Mouse (Mus musculus): ENCODE measurements around the gene Apc2. TPM values are rescaled to one million over a fixed set of nuclear protein-coding genes. Genes with fewer than 3 reads are reported as not detected.
A peak's percentile ranks its signal among the peaks of the same experiment; 100 is the strongest.

Apc2 gene
- polyA plus RNA-seq, 1 experiment from 2014 or later: 1.4 TPM

- no peak overlapping the region for H3K27ac ChIP-seq (replicated peaks in 1 of 2; ENCODE audit: control insufficient read depth in 1 of 2, insufficient read depth in 1 of 2, low read depth in 2 of 2, low read length in 2 of 2)
- no peaks in the 10 kb centered on the region for H3K9me3 ChIP-seq (ENCODE audit: control insufficient read depth, low read length)
- peaks cover 61% of the 10 kb centered on the region for H3K36me3 ChIP-seq (ENCODE audit: control insufficient read depth, insufficient read depth, low read length)
- no peak overlapping the region for H3K4me3 ChIP-seq (ENCODE audit: control insufficient read depth in 1 of 2, insufficient read depth in 1 of 2, low read depth in 1 of 2, low read length in 2 of 2)
- H3K4me2 ChIP-seq (ENCODE audit: low read length): no peak overlapping the region
- WGBS: 61% methylated on average over 8 of the region's 8 CpGs
- no peak for ATAC-seq (ENCODE audit: insufficient number of reproducible peaks, insufficient read depth, low FRiP score, low read depth)
- H3K4me1 ChIP-seq (ENCODE audit: control insufficient read depth in 2 of 2, insufficient read depth in 2 of 2, low read length in 2 of 2): peaks cover 3 to 6% of the 10 kb centered on the region in 2 experiments; a peak in 2 of 4 replicates
- no peaks in the 10 kb centered on the region for H3K27me3 ChIP-seq (ENCODE audit: control insufficient read depth, insufficient read depth, low read length)
- no peak overlapping the region for H3K9ac ChIP-seq (ENCODE audit: low read length)
These were observed 7.1 kb upstream of the Apc2 start for GRCm38 (mm10) chr10:80288657-80289056.

- peak within 1 kb of the TSS; percentile 61 to 85 for H3K27ac ChIP-seq (replicated peaks in 1 of 2; ENCODE audit: control insufficient read depth in 1 of 2, insufficient read depth in 1 of 2, low read depth in 2 of 2, low read length in 2 of 2)
- H3K9me3 ChIP-seq (ENCODE audit: control insufficient read depth, low read length): no peaks in the 10 kb centered on the region
- H3K36me3 ChIP-seq (ENCODE audit: control insufficient read depth, insufficient read depth, low read length): peaks cover 37% of the 10 kb centered on the region
- WGBS: under 1% methylated on average over 72 of the region's 72 CpGs
- peak within 1 kb of the TSS; percentile 62 to 94 for H3K4me3 ChIP-seq (ENCODE audit: control insufficient read depth in 1 of 2, insufficient read depth in 1 of 2, low read depth in 1 of 2, low read length in 2 of 2)
- ATAC-seq (ENCODE audit: insufficient number of reproducible peaks, insufficient read depth, low FRiP score, low read depth): peak; percentile 83
- peaks cover 11% of the 10 kb centered on the region for H3K27me3 ChIP-seq (ENCODE audit: control insufficient read depth, insufficient read depth, low read length)
- peaks cover 14 to 26% of the 10 kb centered on the region in 2 experiments; a peak in 2 of 4 replicates for H3K4me1 ChIP-seq (ENCODE audit: control insufficient read depth in 2 of 2, insufficient read depth in 2 of 2, low read length in 2 of 2)
- H3K4me2 ChIP-seq (ENCODE audit: low read length): peak within 1 kb of the TSS; percentile 98
- peak within 1 kb of the TSS; percentile 99 for H3K9ac ChIP-seq (ENCODE audit: low read length)
These were observed 3.3 kb upstream of the Apc2 start, which contains the start of gene Rps15 for GRCm38 (mm10) chr10:80292251-80293146. Gene Rps15 (plus strand): TSS chr10:80292453.

DNA sequence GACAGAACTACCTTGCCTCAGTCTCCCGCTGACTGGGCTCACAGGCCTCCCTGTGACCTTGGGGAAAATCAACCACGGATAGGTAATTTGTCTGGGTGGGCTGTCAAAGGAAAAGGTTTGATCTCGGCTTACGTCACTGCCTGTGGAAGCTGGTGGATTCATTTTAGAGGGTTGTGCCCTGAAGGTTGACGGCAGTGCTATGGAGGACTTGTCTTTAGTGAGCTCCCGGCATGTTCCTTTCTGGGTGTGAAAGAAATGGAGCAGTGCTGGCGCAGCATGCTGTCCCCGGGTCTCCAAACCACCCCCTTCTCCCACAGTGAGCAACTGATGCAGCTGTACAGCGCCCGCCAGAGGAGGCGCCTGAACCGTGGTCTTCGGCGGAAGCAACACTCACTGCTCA is 2.5 kb upstream of the Apc2 start:
- no peaks in the 10 kb centered on the region for H3K9me3 ChIP-seq (ENCODE audit: control insufficient read depth, low read length)
- H3K27me3 ChIP-seq (ENCODE audit: control insufficient read depth, insufficient read depth, low read length): peaks cover 19% of the 10 kb centered on the region
- H3K9ac ChIP-seq (ENCODE audit: low read length): peak overlapping the region; percentile 99
- ATAC-seq (ENCODE audit: insufficient number of reproducible peaks, insufficient read depth, low FRiP score, low read depth): no peak
- peaks cover 14 to 26% of the 10 kb centered on the region in 2 experiments; a peak in 2 of 4 replicates for H3K4me1 ChIP-seq (ENCODE audit: control insufficient read depth in 2 of 2, insufficient read depth in 2 of 2, low read length in 2 of 2)
- peak overlapping the region; percentile 98 for H3K4me2 ChIP-seq (ENCODE audit: low read length)
- WGBS: 29% methylated on average over 14 of the region's 14 CpGs
- peak overlapping the region; percentile 62 to 94 for H3K4me3 ChIP-seq (ENCODE audit: control insufficient read depth in 1 of 2, insufficient read depth in 1 of 2, low read depth in 1 of 2, low read length in 2 of 2)
- H3K27ac ChIP-seq (replicated peaks in 1 of 2; ENCODE audit: control insufficient read depth in 1 of 2, insufficient read depth in 1 of 2, low read depth in 2 of 2, low read length in 2 of 2): peak overlapping the region in 1 of 2 experiments; percentile 85; a peak in 1 of 4 replicates
- peaks cover 30% of the 10 kb centered on the region for H3K36me3 ChIP-seq (ENCODE audit: control insufficient read depth, insufficient read depth, low read length)

- Histone ChIP-seq H3K4me2 (ENCODE audit: low read length) (no peak overlapping the region), H3K4me1 (ENCODE audit: control insufficient read depth in 2 of 2, insufficient read depth in 2 of 2, low read length in 2 of 2) (peaks cover 14 to 26% of the 10 kb centered on the region in 2 experiments; a peak in 2 of 4 replicates), H3K4me3 (ENCODE audit: control insufficient read depth in 1 of 2, insufficient read depth in 1 of 2, low read depth in 1 of 2, low read length in 2 of 2) (no peak overlapping the region)
These were observed 1.5 kb upstream of the Apc2 start for GRCm38 (mm10) chr10:80294311-80294710.

DNA sequence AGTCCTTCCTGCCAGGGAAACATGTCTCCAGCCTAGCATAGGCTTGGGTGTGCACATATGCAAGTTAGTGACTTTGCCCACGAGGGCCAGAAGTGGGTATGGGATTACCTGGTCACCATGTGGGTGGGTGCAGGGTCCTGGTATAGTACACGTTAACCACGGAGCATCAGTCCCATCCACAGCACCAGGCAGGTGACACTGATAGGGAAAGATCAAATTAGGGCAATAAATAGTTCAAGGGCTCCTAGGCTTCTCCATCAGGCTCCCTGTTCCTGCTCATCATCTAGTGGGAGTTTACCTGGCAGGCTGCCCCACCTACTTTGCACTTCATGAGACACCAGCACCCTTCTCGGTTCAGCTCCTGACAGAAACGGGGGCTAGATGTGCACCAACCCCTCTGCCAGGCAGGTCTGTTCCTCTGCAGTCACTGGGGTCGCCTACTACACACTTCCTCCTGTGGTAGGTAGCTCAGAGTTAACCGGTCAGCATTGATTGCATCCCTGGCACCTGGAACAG is 931 bp upstream of the Apc2 start:
- Histone ChIP-seq H3K4me1 (ENCODE audit: control insufficient read depth in 2 of 2, insufficient read depth in 2 of 2, low read length in 2 of 2) (peaks cover 14 to 26% of the 10 kb centered on the region in 2 experiments; a peak in 2 of 4 replicates), H3K9ac (ENCODE audit: low read length) (peak overlapping the region; percentile 65; the same call in 1 of the 2 replicates), H3K4me3 (ENCODE audit: control insufficient read depth in 1 of 2, insufficient read depth in 1 of 2, low read depth in 1 of 2, low read length in 2 of 2) (no peak overlapping the region), H3K4me2 (ENCODE audit: low read length) (no peak overlapping the region), H3K36me3 (ENCODE audit: control insufficient read depth, insufficient read depth, low read length) (peaks cover 22% of the 10 kb centered on the region), H3K27ac (replicated peaks in 1 of 2; ENCODE audit: control insufficient read depth in 1 of 2, insufficient read depth in 1 of 2, low read depth in 2 of 2, low read length in 2 of 2) (no peak overlapping the region), H3K27me3 (ENCODE audit: control insufficient read depth, insufficient read depth, low read length) (peaks cover 34% of the 10 kb centered on the region), H3K9me3 (ENCODE audit: control insufficient read depth, low read length) (no peaks in the 10 kb centered on the region)
- no peak for ATAC-seq (ENCODE audit: insufficient number of reproducible peaks, insufficient read depth, low FRiP score, low read depth)
- WGBS: 51% methylated on average over 7 of the region's 7 CpGs

More at GRCm38 (mm10) chr10:80294311-80294710, 1.5 kb upstream of the Apc2 start:
- Histone ChIP-seq H3K27me3 (ENCODE audit: control insufficient read depth, insufficient read depth, low read length) (peaks cover 29% of the 10 kb centered on the region), H3K27ac (replicated peaks in 1 of 2; ENCODE audit: control insufficient read depth in 1 of 2, insufficient read depth in 1 of 2, low read depth in 2 of 2, low read length in 2 of 2) (no peak overlapping the region), H3K9me3 (ENCODE audit: control insufficient read depth, low read length) (no peaks in the 10 kb centered on the region), H3K36me3 (ENCODE audit: control insufficient read depth, insufficient read depth, low read length) (peaks cover 22% of the 10 kb centered on the region), H3K9ac (ENCODE audit: low read length) (no peak overlapping the region; the same call in 1 of the 2 replicates)
- ATAC-seq (ENCODE audit: insufficient number of reproducible peaks, insufficient read depth, low FRiP score, low read depth): no peak
- 55% methylated on average over 4 of the region's 4 CpGs for WGBS

- Histone ChIP-seq H3K4me3 (ENCODE audit: control insufficient read depth in 1 of 2, insufficient read depth in 1 of 2, low read depth in 1 of 2, low read length in 2 of 2) (no peak overlapping the region), H3K27me3 (ENCODE audit: control insufficient read depth, insufficient read depth, low read length) (peaks cover 54% of the 10 kb centered on the region)
These were observed 1.0 kb downstream of the Apc2 start for GRCm38 (mm10) chr10:80296824-80297223.

GRCm38 (mm10) chr10:80297526-80298133 is 1.9 kb downstream of the Apc2 start:
- no peak for ATAC-seq (ENCODE audit: insufficient number of reproducible peaks, insufficient read depth, low FRiP score, low read depth)
- Histone ChIP-seq H3K4me2 (ENCODE audit: low read length) (no peak overlapping the region), H3K27ac (replicated peaks in 1 of 2; ENCODE audit: control insufficient read depth in 1 of 2, insufficient read depth in 1 of 2, low read depth in 2 of 2, low read length in 2 of 2) (no peak overlapping the region), H3K36me3 (ENCODE audit: control insufficient read depth, insufficient read depth, low read length) (peaks cover 22% of the 10 kb centered on the region), H3K9ac (ENCODE audit: low read length) (0 out of 2 replicates have a peak overlapping the region, but pooled peaks have one; percentile 25), H3K4me1 (ENCODE audit: control insufficient read depth in 2 of 2, insufficient read depth in 2 of 2, low read length in 2 of 2) (peaks cover 18 to 34% of the 10 kb centered on the region in 2 experiments; a peak in 2 of 4 replicates), H3K9me3 (ENCODE audit: control insufficient read depth, low read length) (no peaks in the 10 kb centered on the region), H3K4me3 (ENCODE audit: control insufficient read depth in 1 of 2, insufficient read depth in 1 of 2, low read depth in 1 of 2, low read length in 2 of 2) (no peak overlapping the region), H3K27me3 (ENCODE audit: control insufficient read depth, insufficient read depth, low read length) (peaks cover 61% of the 10 kb centered on the region)
- 56% methylated on average over 8 of the region's 8 CpGs for WGBS

More at GRCm38 (mm10) chr10:80296824-80297223, 1.0 kb downstream of the Apc2 start:
- H3K4me2 ChIP-seq (ENCODE audit: low read length): no peak overlapping the region; the same call in 1 of the 2 replicates
- ATAC-seq (ENCODE audit: insufficient number of reproducible peaks, insufficient read depth, low FRiP score, low read depth): no peak
- 79% methylated on average over 5 of the region's 5 CpGs for WGBS
- no peak overlapping the region for H3K9ac ChIP-seq (ENCODE audit: low read length)
- no peaks in the 10 kb centered on the region for H3K9me3 ChIP-seq (ENCODE audit: control insufficient read depth, low read length)
- no peak overlapping the region for H3K27ac ChIP-seq (replicated peaks in 1 of 2; ENCODE audit: control insufficient read depth in 1 of 2, insufficient read depth in 1 of 2, low read depth in 2 of 2, low read length in 2 of 2)
- H3K4me1 ChIP-seq (ENCODE audit: control insufficient read depth in 2 of 2, insufficient read depth in 2 of 2, low read length in 2 of 2): peaks cover 14 to 26% of the 10 kb centered on the region in 2 experiments; a peak in 2 of 4 replicates
- H3K36me3 ChIP-seq (ENCODE audit: control insufficient read depth, insufficient read depth, low read length): peaks cover 22% of the 10 kb centered on the region
